Mouse (Mus musculus) layer of hippocampus, adult 9-11 months (tissue): ENCODE results near the gene Ptpn5.
A peak's percentile ranks its signal among the peaks of the same experiment; 100 is the strongest.

Source experiments
- DNase-seq: peaks from one replicate; pipeline ENCODE4 v3.0.0; 2022

The Ptpn5 gene

GRCm38 (mm10) chr7:47110511-47110910, 23.0 kb downstream of the Ptpn5 start:
- peak; percentile 64 for DNase-seq

- peak; percentile 39 for DNase-seq
Observed at GRCm38 (mm10) chr7:47108779-47109189, 24.7 kb downstream of the Ptpn5 start.

GRCm38 (mm10) chr7:47106949-47107348, 26.5 kb downstream of the Ptpn5 start:
- no peak for DNase-seq

- DNase-seq, result no peak
Observed at GRCm38 (mm10) chr7:47103671-47104414, 29.6 kb downstream of the Ptpn5 start.

- no peak for DNase-seq
Observed at GRCm38 (mm10) chr7:47102970-47103369, 30.5 kb downstream of the Ptpn5 start.

GRCm38 (mm10) chr7:47100615-47101014, 32.9 kb downstream of the Ptpn5 start:
- DNase-seq, result no peak

- DNase-seq, result no peak
Observed at GRCm38 (mm10) chr7:47099306-47099705, 34.2 kb downstream of the Ptpn5 start.

GRCm38 (mm10) chr7:47098044-47098443, 35.4 kb downstream of the Ptpn5 start:
- peak; percentile 51 for DNase-seq

DNA sequence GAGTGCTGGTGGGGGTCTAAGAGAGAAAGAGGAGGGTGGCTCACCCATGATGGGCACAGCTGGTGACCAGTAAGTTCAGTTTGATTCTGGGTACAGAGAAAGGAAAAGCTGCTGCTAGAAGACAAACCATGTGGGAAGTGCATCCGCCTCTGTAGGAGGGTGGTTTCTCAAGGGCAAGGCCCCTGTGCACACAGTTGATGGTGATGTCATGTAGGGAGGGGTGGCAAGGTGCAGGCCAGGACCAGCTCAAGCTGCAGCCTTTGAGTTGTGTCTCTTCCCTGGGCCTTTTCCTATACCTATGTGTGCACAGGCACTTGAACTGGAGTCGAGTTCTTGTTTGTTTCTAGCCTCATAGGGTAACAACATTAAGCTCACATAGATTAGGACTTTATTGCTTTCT, 38.5 kb downstream of the Ptpn5 start:
- DNase-seq, result no peak

- no peak for DNase-seq
Observed at GRCm38 (mm10) chr7:47093935-47094334, 39.5 kb downstream of the Ptpn5 start.

- DNase-seq, result no peak
Observed at GRCm38 (mm10) chr7:47085075-47085474, 48.4 kb downstream of the Ptpn5 start.

- peak; percentile 73 for DNase-seq
Observed at GRCm38 (mm10) chr7:47081277-47081676, 52.2 kb downstream of the Ptpn5 start.

- DNase-seq, result no peak
Observed at GRCm38 (mm10) chr7:47080868-47081267, 52.6 kb downstream of the Ptpn5 start.

- no peak for DNase-seq
Observed at GRCm38 (mm10) chr7:47077451-47077850, 56.0 kb downstream of the Ptpn5 start.

GRCm38 (mm10) chr7:47076729-47077128, 56.8 kb downstream of the Ptpn5 start:
- no peak for DNase-seq

- no peak for DNase-seq
Observed at GRCm38 (mm10) chr7:47076193-47076592, 57.3 kb downstream of the Ptpn5 start.

DNA sequence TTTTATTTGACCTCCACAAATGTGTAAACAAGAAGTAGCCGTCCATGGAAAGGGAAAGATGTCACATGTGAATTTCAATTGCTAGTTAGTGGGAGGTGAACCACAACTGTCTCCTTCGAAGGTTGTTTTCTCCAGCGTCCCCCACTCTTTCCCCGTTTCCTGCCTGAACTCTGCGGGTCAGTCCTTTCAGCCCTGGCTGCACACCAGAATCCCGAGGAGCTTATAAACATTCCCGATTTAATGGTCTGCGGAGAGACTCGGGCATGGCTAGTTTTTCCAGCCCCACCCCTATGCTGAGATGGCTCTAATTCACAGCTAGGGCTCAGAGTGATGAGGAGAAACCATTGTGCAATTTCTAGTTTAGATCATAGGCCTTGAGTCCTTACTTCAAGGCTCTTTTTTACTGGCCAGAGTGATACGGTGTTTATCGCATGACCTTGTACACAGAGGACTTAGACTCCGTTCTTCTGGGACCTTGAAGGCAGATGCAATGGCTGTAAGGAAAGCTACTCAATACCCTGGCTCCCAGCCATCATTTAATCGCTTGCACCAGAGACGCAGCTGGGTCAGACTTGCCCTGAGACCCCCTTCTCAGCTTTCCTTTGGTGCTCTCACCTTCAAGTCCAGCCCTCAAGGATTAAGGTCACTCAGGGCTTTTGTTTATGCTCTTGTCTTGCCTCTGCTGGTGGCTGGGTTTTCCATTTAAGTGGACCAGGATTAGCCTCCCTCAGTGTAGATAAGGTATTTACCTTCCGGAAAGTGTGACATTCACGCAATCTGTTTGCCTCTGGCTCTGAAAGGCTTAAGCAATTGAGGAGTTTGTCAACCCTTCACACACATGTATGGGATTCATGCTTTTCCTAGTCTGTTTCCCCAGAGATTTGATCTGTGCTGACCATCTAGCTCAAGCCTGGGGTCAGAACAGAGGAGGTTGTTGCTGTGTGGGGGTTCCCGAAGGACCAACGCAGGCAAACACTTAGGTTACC, 59.7 kb downstream of the Ptpn5 start:
- DNase-seq, result no peak

- no peak for DNase-seq
Observed at GRCm38 (mm10) chr7:47072551-47072950, 60.9 kb downstream of the Ptpn5 start.

DNA sequence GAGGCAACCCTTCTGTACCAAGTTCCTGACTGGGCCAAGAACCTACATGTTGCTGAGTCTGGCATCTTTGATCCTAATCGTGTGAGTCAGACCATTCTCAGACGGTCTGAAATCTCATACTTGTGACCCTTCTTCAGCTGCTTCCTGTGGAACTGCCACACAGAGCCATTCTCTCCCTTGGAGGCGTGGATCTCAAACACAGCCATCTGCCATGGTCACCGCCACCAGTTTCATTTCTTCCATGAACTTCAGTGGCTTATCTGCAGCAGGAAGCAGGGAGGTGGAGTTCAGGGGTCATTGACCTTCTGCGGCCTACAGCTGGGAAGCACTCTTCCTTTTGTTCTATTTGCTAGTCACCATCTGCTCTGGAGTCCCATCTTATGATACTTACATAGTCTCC, 65.6 kb downstream of the Ptpn5 start:
- no peak for DNase-seq

DNA sequence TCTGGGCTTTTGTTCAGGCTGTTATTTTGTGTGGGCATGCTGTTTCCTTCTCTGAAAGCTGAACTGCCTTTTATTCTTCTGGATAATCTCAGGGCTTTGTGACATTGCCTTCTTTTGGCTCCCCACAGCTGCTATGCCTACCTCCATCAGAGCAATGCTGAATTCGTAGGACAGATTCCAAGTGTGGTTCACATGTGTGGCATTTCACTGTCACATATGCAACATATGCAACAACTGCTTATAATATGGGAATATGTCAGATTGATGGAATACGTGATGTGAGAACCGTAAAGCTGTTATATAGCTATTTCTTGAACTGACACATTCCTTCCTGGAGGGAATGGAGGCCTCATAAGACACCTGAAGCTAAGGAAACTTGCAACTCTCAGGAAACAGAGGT, 66.5 kb downstream of the Ptpn5 start:
- no peak for DNase-seq

- no peak for DNase-seq
Observed at GRCm38 (mm10) chr7:47061560-47061959, 71.9 kb downstream of the Ptpn5 start.

- no peak for DNase-seq
Observed at GRCm38 (mm10) chr7:47059339-47059738, 74.1 kb downstream of the Ptpn5 start.

DNA sequence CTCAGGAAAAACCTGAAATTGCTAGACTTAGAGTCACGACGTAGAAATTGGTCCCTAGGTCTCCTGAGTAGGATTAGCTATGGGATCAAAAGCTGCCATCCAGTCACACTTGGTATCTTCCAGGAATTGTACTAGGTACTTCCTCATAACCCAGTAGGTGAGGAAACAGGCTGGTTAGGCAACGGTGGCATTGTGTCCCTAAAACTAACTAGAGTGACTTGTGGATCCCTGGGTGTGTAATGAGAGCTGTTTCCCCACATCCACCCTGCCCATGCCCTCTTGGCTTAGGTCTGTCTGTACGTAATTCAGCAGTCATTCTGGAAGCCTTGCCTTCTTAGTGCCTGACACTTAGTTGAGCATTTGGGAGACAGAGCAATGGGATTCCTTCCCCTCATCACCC, 77.2 kb downstream of the Ptpn5 start:
- DNase-seq, result no peak

- peak; percentile 83 for DNase-seq
Observed at GRCm38 (mm10) chr7:47055744-47056143, 77.7 kb downstream of the Ptpn5 start.
